Mouse (Mus musculus) limb, embryonic 15.5 days (tissue): Measurements from ENCODE around the gene Ndfip2. TPM values are rescaled to one million over a fixed set of nuclear protein-coding genes. Genes with fewer than 3 reads are reported as not detected.

Source experiments
- ATAC-seq: fragments of 200-750 bp; cut with Nextera tagmentation; 2 replicates; pipeline ENCODE4 v1.8.0; 2017; ENCODE audit warnings: low read depth, moderate TSS enrichment; ENCODE audit not compliant: insufficient number of reproducible peaks, low FRiP score, low TSS enrichment
- H3K27ac ChIP-seq: fragments of 300-500 bp; sonication (generic); 2 replicates; pipeline ENCODE4 v1.5.1; 2015; ENCODE audit warnings: moderate library complexity, mild to moderate bottlenecking, inconsistent platforms
- H3K27me3 ChIP-seq: fragments of 300-500 bp; sonication (generic); 2 replicates; pipeline ENCODE4 v1.6.1; 2015; ENCODE audit warnings: inconsistent platforms
- H3K36me3 ChIP-seq: fragments of 300-500 bp; sonication (generic); 2 replicates; pipeline ENCODE4 v1.6.1; 2015; ENCODE audit warnings: inconsistent platforms
- H3K4me1 ChIP-seq: fragments of 300-500 bp; sonication (generic); 2 replicates; pipeline ENCODE4 v1.6.1; 2015; ENCODE audit warnings: inconsistent platforms
- H3K4me2 ChIP-seq: fragments of 300-500 bp; sonication (generic); 2 replicates; pipeline ENCODE4 v1.6.1; 2015; ENCODE audit warnings: mild to moderate bottlenecking, inconsistent platforms
- H3K4me3 ChIP-seq: fragments of 300-500 bp; sonication (generic); 2 replicates; pipeline ENCODE4 v1.5.1; 2015; ENCODE audit warnings: mild to moderate bottlenecking, inconsistent platforms
- H3K9ac ChIP-seq: fragments of 300-500 bp; sonication (generic); 2 replicates; pipeline ENCODE4 v1.6.1; 2015; ENCODE audit warnings: inconsistent platforms
- H3K9me3 ChIP-seq: fragments of 300-500 bp; sonication (generic); 2 replicates; pipeline ENCODE4 v1.6.1; 2016; ENCODE audit warnings: inconsistent platforms
- WGBS: fragments of 180-500 bp; shearing (Covaris S2); methylation state at CpG from one replicate; pipeline ENCODE4 v1.1.7; 2015; 5-methylcytosine and 5-hydroxymethylcytosine counted together
- polyA plus RNA-seq: library from polyadenylated mRNA; unstranded; fragments of >200 nt; fragmentation: Nextera tagmentation; extraction: Ambion mirVana; gene quantifications from 2 replicates; pipeline ENCODE4 v1.2.1, GENCODE M21; 2015

Gene Ndfip2
- 53.9 and 55.2 TPM in 2 replicates for polyA plus RNA-seq

- H3K36me3 ChIP-seq: no peaks in the 10 kb centered on the region
- WGBS: under 1% methylated on average over 70 of the region's 70 CpGs
- ATAC-seq: peak; percentile 93
Observed at GRCm38 (mm10) chr14:105258379-105259034, at the start of gene Ndfip2. Gene Ndfip2 (plus strand): TSS chr14:105258573.

GRCm38 (mm10) chr14:105219525-105220376 lies 38.6 kb upstream of the Ndfip2 start:
- Histone ChIP-seq H3K4me3 (no peak overlapping the region), H3K9ac (no peak overlapping the region), H3K4me1 (no peaks in the 10 kb centered on the region), H3K4me2 (no peak overlapping the region), H3K27ac (no peak overlapping the region), H3K27me3 (no peaks in the 10 kb centered on the region), H3K36me3 (no peaks in the 10 kb centered on the region), H3K9me3 (no peaks in the 10 kb centered on the region)
- no peak for ATAC-seq
- WGBS: 66% methylated on average over 9 of the region's 9 CpGs

More at GRCm38 (mm10) chr14:105258379-105259034, at the start of gene Ndfip2:
- H3K9me3 ChIP-seq: no peaks in the 10 kb centered on the region
- H3K27me3 ChIP-seq: no peaks in the 10 kb centered on the region
- H3K9ac ChIP-seq: peak within 1 kb of the TSS; percentile 87
- H3K27ac ChIP-seq: peak within 1 kb of the TSS; percentile 94
- H3K4me1 ChIP-seq: no peaks in the 10 kb centered on the region
- peak within 1 kb of the TSS; percentile 90 for H3K4me3 ChIP-seq
- H3K4me2 ChIP-seq: peak within 1 kb of the TSS; percentile 76

GRCm38 (mm10) chr14:105222240-105222639 lies 36.1 kb upstream of the Ndfip2 start:
- Histone ChIP-seq H3K27ac (no peak overlapping the region), H3K4me3 (no peak overlapping the region), H3K4me1 (no peaks in the 10 kb centered on the region), H3K4me2 (no peak overlapping the region), H3K9ac (no peak overlapping the region), H3K36me3 (no peaks in the 10 kb centered on the region), H3K9me3 (no peaks in the 10 kb centered on the region), H3K27me3 (no peaks in the 10 kb centered on the region)
- WGBS: 78% methylated on average over 4 of the region's 4 CpGs
- ATAC-seq: no peak

GRCm38 (mm10) chr14:105225790-105226189 lies 32.6 kb upstream of the Ndfip2 start:
- Histone ChIP-seq H3K4me2 (no peak overlapping the region), H3K9me3 (no peaks in the 10 kb centered on the region), H3K27ac (no peak overlapping the region), H3K4me3 (no peak overlapping the region), H3K9ac (no peak overlapping the region), H3K27me3 (no peaks in the 10 kb centered on the region), H3K4me1 (no peaks in the 10 kb centered on the region), H3K36me3 (no peaks in the 10 kb centered on the region)
- no peak for ATAC-seq
- WGBS: 88% methylated on average over 4 of the region's 4 CpGs

- H3K4me3 ChIP-seq: no peak overlapping the region
- no peak overlapping the region for H3K27ac ChIP-seq
- 40% methylated on average over 6 of the region's 6 CpGs for WGBS
- H3K27me3 ChIP-seq: no peaks in the 10 kb centered on the region
- ATAC-seq: no peak
- no peaks in the 10 kb centered on the region for H3K4me1 ChIP-seq
- no peaks in the 10 kb centered on the region for H3K9me3 ChIP-seq
- no peaks in the 10 kb centered on the region for H3K36me3 ChIP-seq
- no peak overlapping the region for H3K9ac ChIP-seq
- no peak overlapping the region for H3K4me2 ChIP-seq
Observed at GRCm38 (mm10) chr14:105232421-105232820, 26.0 kb upstream of the Ndfip2 start.

GRCm38 (mm10) chr14:105236596-105236995 lies 21.8 kb upstream of the Ndfip2 start:
- ATAC-seq: no peak
- no peak overlapping the region for H3K9ac ChIP-seq
- no peaks in the 10 kb centered on the region for H3K27me3 ChIP-seq
- no peak overlapping the region for H3K4me3 ChIP-seq
- no peak overlapping the region for H3K4me2 ChIP-seq
- WGBS: 66% methylated on average over 4 of the region's 4 CpGs
- no peaks in the 10 kb centered on the region for H3K36me3 ChIP-seq
- no peaks in the 10 kb centered on the region for H3K9me3 ChIP-seq
- H3K27ac ChIP-seq: no peak overlapping the region
- H3K4me1 ChIP-seq: no peaks in the 10 kb centered on the region

- H3K27me3 ChIP-seq: no peaks in the 10 kb centered on the region
- H3K36me3 ChIP-seq: no peaks in the 10 kb centered on the region
- H3K4me2 ChIP-seq: no peak overlapping the region
- H3K4me3 ChIP-seq: no peak overlapping the region
- H3K9me3 ChIP-seq: no peaks in the 10 kb centered on the region
- H3K9ac ChIP-seq: no peak overlapping the region
- 68% methylated on average over 9 of the region's 9 CpGs for WGBS
- H3K27ac ChIP-seq: no peak overlapping the region
- no peaks in the 10 kb centered on the region for H3K4me1 ChIP-seq
- ATAC-seq: no peak
Observed at GRCm38 (mm10) chr14:105237736-105238135, 20.6 kb upstream of the Ndfip2 start.

GRCm38 (mm10) chr14:105238450-105239038 lies 19.8 kb upstream of the Ndfip2 start:
- Histone ChIP-seq H3K4me2 (no peak overlapping the region), H3K4me3 (no peak overlapping the region), H3K27me3 (no peaks in the 10 kb centered on the region), H3K27ac (no peak overlapping the region), H3K9me3 (no peaks in the 10 kb centered on the region), H3K9ac (no peak overlapping the region), H3K4me1 (no peaks in the 10 kb centered on the region), H3K36me3 (no peaks in the 10 kb centered on the region)
- WGBS: 53% methylated on average over 5 of the region's 5 CpGs
- no peak for ATAC-seq

- no peak for ATAC-seq
- no peak overlapping the region for H3K27ac ChIP-seq
- H3K4me3 ChIP-seq: no peak overlapping the region
- H3K36me3 ChIP-seq: no peaks in the 10 kb centered on the region
- no peaks in the 10 kb centered on the region for H3K27me3 ChIP-seq
- no peak overlapping the region for H3K9ac ChIP-seq
- WGBS: 74% methylated on average over 10 of the region's 10 CpGs
- no peak overlapping the region for H3K4me2 ChIP-seq
- no peaks in the 10 kb centered on the region for H3K4me1 ChIP-seq
- H3K9me3 ChIP-seq: no peaks in the 10 kb centered on the region
Observed at GRCm38 (mm10) chr14:105240120-105240519, 18.3 kb upstream of the Ndfip2 start.

GRCm38 (mm10) chr14:105243805-105244443 lies 14.4 kb upstream of the Ndfip2 start:
- H3K9ac ChIP-seq: no peak overlapping the region
- 82% methylated on average over 7 of the region's 7 CpGs for WGBS
- H3K27ac ChIP-seq: no peak overlapping the region
- no peak overlapping the region for H3K4me3 ChIP-seq
- no peaks in the 10 kb centered on the region for H3K27me3 ChIP-seq
- H3K4me1 ChIP-seq: no peaks in the 10 kb centered on the region
- H3K4me2 ChIP-seq: no peak overlapping the region
- no peaks in the 10 kb centered on the region for H3K9me3 ChIP-seq
- no peak for ATAC-seq
- no peaks in the 10 kb centered on the region for H3K36me3 ChIP-seq

GRCm38 (mm10) chr14:105251038-105251437 lies 7.3 kb upstream of the Ndfip2 start:
- H3K4me3 ChIP-seq: no peak overlapping the region
- H3K9me3 ChIP-seq: no peaks in the 10 kb centered on the region
- H3K4me2 ChIP-seq: no peak overlapping the region
- no peak overlapping the region for H3K9ac ChIP-seq
- no peak overlapping the region for H3K27ac ChIP-seq
- no peak for ATAC-seq
- H3K36me3 ChIP-seq: no peaks in the 10 kb centered on the region
- H3K27me3 ChIP-seq: no peaks in the 10 kb centered on the region
- no peaks in the 10 kb centered on the region for H3K4me1 ChIP-seq

- 25% methylated on average over 7 of the region's 7 CpGs for WGBS
- no peaks in the 10 kb centered on the region for H3K9me3 ChIP-seq
- no peak overlapping the region for H3K9ac ChIP-seq
- no peak overlapping the region for H3K27ac ChIP-seq
- no peaks in the 10 kb centered on the region for H3K36me3 ChIP-seq
- H3K4me1 ChIP-seq: no peaks in the 10 kb centered on the region
- H3K4me3 ChIP-seq: no peak overlapping the region
- no peak overlapping the region for H3K4me2 ChIP-seq
- H3K27me3 ChIP-seq: no peaks in the 10 kb centered on the region
- no peak for ATAC-seq
Observed at GRCm38 (mm10) chr14:105253304-105253703, 5.1 kb upstream of the Ndfip2 start.
